Mouse (Mus musculus) testis, adult 2 months (tissue): Measurements from ENCODE around the gene Sh3gl3.

ENCODE experiments used
- CTCF ChIP-seq: fragments of 200-500 bp; IDR thresholded peaks from 2 replicates; pipeline ENCODE4 v1.5.1; 2012; ENCODE audit warnings: low read depth, mild to moderate bottlenecking, inconsistent platforms, low read length, moderate library complexity; ENCODE audit not compliant: control insufficient read depth, insufficient read depth, insufficient replicate concordance
- POLR2A ChIP-seq: fragments of 200-500 bp; IDR thresholded peaks from 2 replicates; pipeline ENCODE4 v1.6.1; 2012; ENCODE audit warnings: low read depth, mild to moderate bottlenecking, inconsistent platforms, low read length, moderate library complexity; ENCODE audit not compliant: control insufficient read depth

DNA sequence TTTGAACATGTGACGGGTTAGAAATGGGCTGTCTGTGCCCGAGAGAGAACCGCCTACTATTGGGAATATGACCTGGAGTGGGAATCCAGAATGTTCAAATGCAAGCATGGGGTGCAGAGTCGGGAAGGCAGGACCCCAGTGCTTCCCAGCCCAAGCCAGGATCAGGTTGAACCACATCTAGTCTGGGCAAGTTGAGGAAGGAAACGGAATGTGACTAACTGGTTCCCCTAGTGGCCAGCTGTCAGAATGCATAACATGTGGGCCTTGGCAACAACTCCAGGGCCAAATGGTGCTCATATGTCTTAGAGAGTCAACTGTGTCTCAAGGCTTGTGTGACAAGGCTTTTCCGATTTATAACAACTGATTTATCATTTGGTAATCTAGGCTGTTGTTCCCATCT, 86.6 kb downstream of the Sh3gl3 start:
- no peak for TF ChIP-seq POLR2A
- peak; percentile 43; the same call in 1 of the 2 replicates for TF ChIP-seq CTCF
